ENCODE assay signal across 8 mouse cellular contexts in genomic region chr16:44724847-44725246, GRCm38 (mm10). TPM values are rescaled to one million over a fixed set of nuclear protein-coding genes. Genes with fewer than 3 reads are reported as not detected.
DNase-seq lines count a peak whose midpoint lies in the region; ATAC-seq and TF ChIP-seq lines count a peak whose summit lies in the region.

No protein-coding gene starts in this region.

- no peak for TF ChIP-seq CTCF in E14TG2a.4 (conservative IDR thresholded peaks at IDR 0.05; ENCODE audit: low read length)
- no peak for TF ChIP-seq CTCF in liver, embryonic 14.5 days (IDR thresholded peaks at IDR 0.05; ENCODE audit: low read depth)

- no peak for DNase-seq in heart, postnatal 25 days (ENCODE audit: low spot score)
- DNase-seq in hindbrain, embryonic 11.5 days (ENCODE audit: low spot score) = peak; percentile 71
- DNase-seq in liver, embryonic 14.5 days (ENCODE audit: low read depth in 3 of 3, low spot score in 3 of 3) = no peak
- peak; percentile 40 for DNase-seq in right cerebral cortex, postnatal 14 days
- no peak for DNase-seq in thymus, postnatal 0 days (ENCODE audit: low spot score)

- peak overlapping the region; percentile 72 for H3K4me3 ChIP-seq in heart, embryonic 12.5 days
- peak overlapping the region; percentile 94 for H3K4me3 ChIP-seq in E14TG2a.4 (replicated peaks; ENCODE audit: low read length)
- peak overlapping the region; percentile 96 for H3K4me3 ChIP-seq in brown adipose tissue, adult 24 weeks (ENCODE audit: insufficient read depth, low read depth, low read length)
- peak overlapping the region; percentile 86 for H3K4me3 ChIP-seq in hindbrain, embryonic 11.5 days (ENCODE audit: low read depth, low read length)
- H3K4me3 ChIP-seq in liver, embryonic 14.5 days (ENCODE audit: insufficient read depth in 1 of 2, low read depth in 2 of 2, low read length in 2 of 2) = peak overlapping the region; percentile 87 to 96

- peaks cover 15% of the 10 kb centered on the region for H3K4me1 ChIP-seq in heart, embryonic 12.5 days (replicated peaks)
- H3K4me1 ChIP-seq in E14TG2a.4 (replicated peaks; ENCODE audit: low read depth, low read length) = peaks cover 32% of the 10 kb centered on the region
- no peaks in the 10 kb centered on the region; the same call in 1 of the 2 replicates for H3K4me1 ChIP-seq in brown adipose tissue, adult 24 weeks (ENCODE audit: control insufficient read depth, insufficient read depth, insufficient read length, low read length)
- H3K4me1 ChIP-seq in hindbrain, embryonic 11.5 days (replicated peaks; ENCODE audit: control insufficient read depth, insufficient read depth, low read length) = no peaks in the 10 kb centered on the region; the same call in 1 of the 2 replicates
- peaks cover 4 to 16% of the 10 kb centered on the region in 2 experiments for H3K4me1 ChIP-seq in liver, embryonic 14.5 days (replicated peaks; ENCODE audit: control insufficient read depth in 2 of 2, insufficient read depth in 2 of 2, low read length in 1 of 2)

- H3K9me3 ChIP-seq in heart, embryonic 12.5 days (replicated peaks) = no peaks in the 10 kb centered on the region
- no peaks in the 10 kb centered on the region for H3K9me3 ChIP-seq in E14TG2a.4 (ENCODE audit: low read length)
- H3K9me3 ChIP-seq in hindbrain, embryonic 11.5 days (ENCODE audit: control insufficient read depth, low read length) = no peaks in the 10 kb centered on the region
- H3K9me3 ChIP-seq in liver, embryonic 14.5 days (ENCODE audit: control insufficient read depth, low read length) = no peaks in the 10 kb centered on the region

- peak overlapping the region; percentile 87 for H3K27ac ChIP-seq in heart, embryonic 12.5 days (ENCODE audit: poor library complexity, severe bottlenecking)
- H3K27ac ChIP-seq in brown adipose tissue, adult 24 weeks (replicated peaks; ENCODE audit: low read depth, low read length) = peak overlapping the region; percentile 78
- peak overlapping the region; percentile 86 for H3K27ac ChIP-seq in hindbrain, embryonic 11.5 days (ENCODE audit: low read depth, low read length)
- peak overlapping the region; percentile 69 for H3K27ac ChIP-seq in liver, embryonic 14.5 days

- H3K36me3 ChIP-seq in heart, embryonic 12.5 days = peaks cover 27% of the 10 kb centered on the region
- peaks cover 45% of the 10 kb centered on the region for H3K36me3 ChIP-seq in E14TG2a.4 (ENCODE audit: insufficient read depth, low read length)
- H3K36me3 ChIP-seq in hindbrain, embryonic 11.5 days (ENCODE audit: control insufficient read depth, insufficient read depth, low read length) = no peaks in the 10 kb centered on the region
- peaks cover 8% of the 10 kb centered on the region for H3K36me3 ChIP-seq in liver, embryonic 14.5 days (replicated peaks; ENCODE audit: control insufficient read depth, insufficient read depth, low read depth)

- peak overlapping the region; percentile 87 for H3K4me2 ChIP-seq in heart, embryonic 12.5 days
- peak overlapping the region; percentile 67 for H3K4me2 ChIP-seq in hindbrain, embryonic 11.5 days (replicated peaks; ENCODE audit: low read depth, low read length)
- peak overlapping the region; percentile 95 for H3K4me2 ChIP-seq in liver, embryonic 14.5 days (ENCODE audit: low read depth)

- no peak for TF ChIP-seq EP300 in liver, embryonic 14.5 days (IDR thresholded peaks at IDR 0.05; ENCODE audit: low read depth)

- WGBS in heart, embryonic 12.5 days = 0% methylated on average over 14 of the region's 14 CpGs
- WGBS in hindbrain, embryonic 11.5 days = under 1% methylated on average over 14 of the region's 14 CpGs
- under 1% methylated on average over 14 of the region's 14 CpGs for WGBS in liver, embryonic 14.5 days (ENCODE audit: insufficient replicate concordance)

- no peaks in the 10 kb centered on the region for H3K27me3 ChIP-seq in heart, embryonic 12.5 days (replicated peaks)
- H3K27me3 ChIP-seq in E14TG2a.4 (ENCODE audit: insufficient read depth, low read length) = no peaks in the 10 kb centered on the region
- no peaks in the 10 kb centered on the region for H3K27me3 ChIP-seq in hindbrain, embryonic 11.5 days (ENCODE audit: control insufficient read depth, insufficient read depth, low read length)
- no peaks in the 10 kb centered on the region for H3K27me3 ChIP-seq in liver, embryonic 14.5 days (ENCODE audit: control insufficient read depth, insufficient read depth, low read length)

- ATAC-seq in heart, embryonic 12.5 days (ENCODE audit: insufficient number of reproducible peaks, low FRiP score) = no peak; the same call in 1 of the 2 replicates
- ATAC-seq in hindbrain, embryonic 11.5 days (ENCODE audit: low FRiP score) = peak; percentile 34
- no peak for ATAC-seq in liver, embryonic 14.5 days (ENCODE audit: insufficient read depth)

- peak overlapping the region; percentile 88 for H3K9ac ChIP-seq in heart, embryonic 12.5 days
- peak overlapping the region; percentile 79 for H3K9ac ChIP-seq in hindbrain, embryonic 11.5 days (ENCODE audit: low read depth, low read length)
- peak overlapping the region; percentile 85 for H3K9ac ChIP-seq in liver, embryonic 14.5 days (replicated peaks)

- intact Hi-C loops in heart, postnatal 25 days (cut with DNase I) = loop anchor here (10.0 kb wide), 1 partner anchor 240 kb away; no protein-coding TSS in a partner anchor

RNA-seq across cellular contexts. Expression of gene Nepro, which starts 0.7 kb away (rescaled TPM):
- polyA plus RNA-seq in heart, embryonic 12.5 days (2016; fragmentation: Nextera tagmentation; extraction: Ambion mirVana) = 6.8 and 7.1 TPM in 2 replicates
- total RNA-seq in heart, postnatal 25 days (2021) = 1 to 10 TPM; 3.5 to 4.2 TPM
- 4.0 and 6.1 TPM in 2 replicates for polyA plus RNA-seq in brown adipose tissue, adult 24 weeks (2012; ENCODE audit: insufficient read depth, insufficient read length, missing spikeins)
- 10.6 and 13.1 TPM in 2 replicates for polyA plus RNA-seq in hindbrain, embryonic 11.5 days (2014; fragmentation: Nextera tagmentation; extraction: Ambion mirVana)
- 2.2 and 3.9 TPM in 2 replicates for polyA plus RNA-seq in liver, embryonic 14.5 days (2012; rRNA removed)
- 2.4 and 2.8 TPM in 2 replicates for polyA plus RNA-seq in liver, embryonic 14.5 days (2014; fragmentation: Nextera tagmentation; extraction: Ambion mirVana)
- polyA plus RNA-seq in thymus, postnatal 0 days (2015; fragmentation: Nextera tagmentation; extraction: Ambion mirVana) = 4.8 and 5.8 TPM in 2 replicates

RNA-seq across cellular contexts. Expression of gene Gtpbp8, which starts 21.3 kb away (rescaled TPM):
- 23.2 and 27.6 TPM in 2 replicates for polyA plus RNA-seq in heart, embryonic 12.5 days (2016; fragmentation: Nextera tagmentation; extraction: Ambion mirVana)
- 10 to 100 TPM in 1 of 2 experiments, 1 to 10 TPM in 1; 9.8 to 13.0 TPM for total RNA-seq in heart, postnatal 25 days (2021)
- 33.0 and 34.8 TPM in 2 replicates for polyA plus RNA-seq in brown adipose tissue, adult 24 weeks (2012; ENCODE audit: insufficient read depth, insufficient read length, missing spikeins)
- polyA plus RNA-seq in hindbrain, embryonic 11.5 days (2014; fragmentation: Nextera tagmentation; extraction: Ambion mirVana) = 29.4 and 32.9 TPM in 2 replicates
- 2.6 and 4.1 TPM in 2 replicates for polyA plus RNA-seq in liver, embryonic 14.5 days (2012; rRNA removed)
- 16.3 and 20.2 TPM in 2 replicates for polyA plus RNA-seq in liver, embryonic 14.5 days (2014; fragmentation: Nextera tagmentation; extraction: Ambion mirVana)
- polyA plus RNA-seq in thymus, postnatal 0 days (2015; fragmentation: Nextera tagmentation; extraction: Ambion mirVana) = 26.8 and 28.0 TPM in 2 replicates

RNA-seq across cellular contexts. Expression of gene Cd200r1, which starts 40.7 kb away (rescaled TPM):
- 1.7 and 1.8 TPM in 2 replicates for polyA plus RNA-seq in heart, embryonic 12.5 days (2016; fragmentation: Nextera tagmentation; extraction: Ambion mirVana)
- total RNA-seq in heart, postnatal 25 days (2021) = under 1 TPM; 0.48 to 0.49 TPM
- polyA plus RNA-seq in brown adipose tissue, adult 24 weeks (2012; ENCODE audit: insufficient read depth, insufficient read length, missing spikeins) = 0.71 and 0.79 TPM in 2 replicates
- 0.64 and 0.94 TPM in 2 replicates for polyA plus RNA-seq in hindbrain, embryonic 11.5 days (2014; fragmentation: Nextera tagmentation; extraction: Ambion mirVana)
- polyA plus RNA-seq in liver, embryonic 14.5 days (2012; rRNA removed) = 1.2 and 2.1 TPM in 2 replicates
- 3.1 and 3.4 TPM in 2 replicates for polyA plus RNA-seq in liver, embryonic 14.5 days (2014; fragmentation: Nextera tagmentation; extraction: Ambion mirVana)
- 1.8 and 2.7 TPM in 2 replicates for polyA plus RNA-seq in thymus, postnatal 0 days (2015; fragmentation: Nextera tagmentation; extraction: Ambion mirVana)

Comparison
In these comparisons a context has a peak if more than half of its experiments do, and no peak if none do; other contexts are left out.
1. DNase-seq: peak in hindbrain, embryonic 11.5 days (single experiment) and right cerebral cortex, postnatal 14 days (single experiment); none in heart, postnatal 25 days (single experiment), liver, embryonic 14.5 days (0 of 3) and thymus, postnatal 0 days (single experiment).
2. Peak in every context shown above with its lines, with median percentiles within 50 percentile points of each other: H3K27ac ChIP-seq, H3K4me2 ChIP-seq, H3K4me3 ChIP-seq and H3K9ac ChIP-seq.